Mouse (Mus musculus) kidney, adult 2 months (tissue): Measurements from ENCODE around the gene Prr3. TPM values are rescaled to one million over a fixed set of nuclear protein-coding genes. Genes with fewer than 3 reads are reported as not detected.

Source experiments
- DNase-seq: peaks from one replicate; pipeline ENCODE4 v3.0.0; 2021
- H3K27ac ChIP-seq: fragments of 200-500 bp; 2 replicates; pipeline ENCODE4 v1.5.1; 2012; ENCODE audit warnings: low read depth, low read length, control low read depth, inconsistent platforms; ENCODE audit not compliant: insufficient read depth
- H3K27me3 ChIP-seq: fragments of 200-500 bp; replicated peaks from 2 replicates; pipeline ENCODE4 v1.6.1; 2012; ENCODE audit warnings: mild to moderate bottlenecking, moderate library complexity, low read length, inconsistent platforms; ENCODE audit not compliant: control insufficient read depth, insufficient read depth
- H3K36me3 ChIP-seq: fragments of 200-500 bp; 2 replicates; pipeline ENCODE4 v1.6.1; 2012; ENCODE audit warnings: mild to moderate bottlenecking, moderate library complexity, low read length, inconsistent platforms; ENCODE audit not compliant: control insufficient read depth, insufficient read depth
- H3K4me1 ChIP-seq: fragments of 200-500 bp; 2 replicates; pipeline ENCODE4 v1.6.1; 2011; ENCODE audit warnings: low read length; ENCODE audit not compliant: control insufficient read depth, insufficient read depth
- H3K4me3 ChIP-seq: fragments of 200-500 bp; 2 replicates; pipeline ENCODE4 v1.5.1; 2011; ENCODE audit warnings: mild to moderate bottlenecking, low read depth, low read length, control low read depth; ENCODE audit not compliant: insufficient read depth
- CTCF ChIP-seq: fragments of 200-500 bp; conservative IDR thresholded peaks from 2 replicates; pipeline ENCODE4 v1.5.1; 2011; ENCODE audit warnings: low read depth, mild to moderate bottlenecking, control low read depth, low read length, moderate library complexity, mixed read lengths; ENCODE audit not compliant: insufficient read depth, insufficient read length
- POLR2A ChIP-seq: fragments of 200-500 bp; IDR thresholded peaks from one replicate; pipeline ENCODE4 v1.6.1; 2011; ENCODE audit warnings: low read depth, low read length, control low read depth
- WGBS: fragments of 180-500 bp; shearing (Covaris S2); methylation state at CpG from one replicate; pipeline ENCODE4 v1.1.7; 2018; 5-methylcytosine and 5-hydroxymethylcytosine counted together
- polyA plus RNA-seq: library from polyadenylated mRNA; depleted of rRNA; stranded (reverse); fragments of >200 nt; gene quantifications from 2 replicates; pipeline ENCODE4 v1.2.3, GENCODE M21; 2012

The Prr3 gene
- polyA plus RNA-seq, 1 experiment = 18.5 TPM

- H3K36me3 ChIP-seq = no peaks in the 10 kb centered on the region
- H3K4me3 ChIP-seq = no peak overlapping the region
- DNase-seq = no peak
- TF ChIP-seq POLR2A (no peak), CTCF (no peak)
- H3K27ac ChIP-seq = no peak overlapping the region
- 93% methylated on average over 9 of the region's 9 CpGs for WGBS
- H3K27me3 ChIP-seq = no peaks in the 10 kb centered on the region
- H3K4me1 ChIP-seq = peaks cover 9% of the 10 kb centered on the region; the same call in 1 of the 2 replicates
These were observed 1.7 kb upstream of the Prr3 start for GRCm38 (mm10) chr17:35981776-35982175.

GRCm38 (mm10) chr17:35980363-35980754 is 323 bp upstream of the Prr3 start:
- WGBS = under 1% methylated on average over 29 of the region's 29 CpGs
- Histone ChIP-seq H3K27ac (peak overlapping the region; percentile 21; the same call in 1 of the 2 replicates), H3K36me3 (no peaks in the 10 kb centered on the region), H3K4me3 (peak overlapping the region; percentile 72), H3K4me1 (peaks cover 9% of the 10 kb centered on the region; the same call in 1 of the 2 replicates), H3K27me3 (no peaks in the 10 kb centered on the region)
- no peak for TF ChIP-seq CTCF
- no peak for TF ChIP-seq POLR2A
- peak; percentile 60 for DNase-seq

GRCm38 (mm10) chr17:35978811-35979400 is 1.1 kb downstream of the Prr3 start:
- no peaks in the 10 kb centered on the region; the same call in 1 of the 2 replicates for H3K36me3 ChIP-seq
- TF ChIP-seq CTCF (no peak), POLR2A (no peak)
- H3K27me3 ChIP-seq = no peaks in the 10 kb centered on the region
- DNase-seq = no peak
- peaks cover 9% of the 10 kb centered on the region; the same call in 1 of the 2 replicates for H3K4me1 ChIP-seq
- H3K4me3 ChIP-seq = peak overlapping the region; percentile 72
- H3K27ac ChIP-seq = peak overlapping the region; percentile 72
- WGBS = under 1% methylated on average over 41 of the region's 41 CpGs

GRCm38 (mm10) chr17:35972131-35972530 is 7.9 kb downstream of the Prr3 start:
- Histone ChIP-seq H3K4me1 (0 out of 2 replicates have a peak, but pooled peaks cover 5% of the 10 kb centered on the region), H3K27me3 (no peaks in the 10 kb centered on the region), H3K4me3 (no peak overlapping the region), H3K36me3 (no peaks in the 10 kb centered on the region; the same call in 1 of the 2 replicates), H3K27ac (no peak overlapping the region)
- DNase-seq = no peak
- TF ChIP-seq POLR2A (no peak), CTCF (no peak)
- WGBS = 24% methylated on average over 1 of the region's 1 CpGs

- WGBS = under 1% methylated on average over 68 of the region's 68 CpGs
- H3K36me3 ChIP-seq = no peaks in the 10 kb centered on the region; the same call in 1 of the 2 replicates
- H3K27ac ChIP-seq = peak within 1 kb of the TSS; percentile 86
- H3K4me1 ChIP-seq = 0 out of 2 replicates have a peak, but pooled peaks cover 5% of the 10 kb centered on the region
- no peak for TF ChIP-seq CTCF
- TF ChIP-seq POLR2A = peak; percentile 20
- peak; percentile 99 for DNase-seq
- no peaks in the 10 kb centered on the region for H3K27me3 ChIP-seq
- peak within 1 kb of the TSS; percentile 91 for H3K4me3 ChIP-seq
These were observed 10.3 kb downstream of the Prr3 start, which contains the start of gene Abcf1 for GRCm38 (mm10) chr17:35969418-35970389. Gene Abcf1 (minus strand): TSS chr17:35969761.

- DNase-seq = no peak
- Histone ChIP-seq H3K27me3 (no peaks in the 10 kb centered on the region), H3K4me3 (no peak overlapping the region), H3K4me1 (0 out of 2 replicates have a peak, but pooled peaks cover 5% of the 10 kb centered on the region), H3K36me3 (no peaks in the 10 kb centered on the region), H3K27ac (no peak overlapping the region)
- WGBS = 68% methylated on average over 2 of the region's 2 CpGs
- TF ChIP-seq CTCF = no peak
- TF ChIP-seq POLR2A = no peak
These were observed 12.4 kb downstream of the Prr3 start for GRCm38 (mm10) chr17:35967621-35968020.

GRCm38 (mm10) chr17:35963279-35963678 is 16.8 kb downstream of the Prr3 start:
- no peak for TF ChIP-seq CTCF
- TF ChIP-seq POLR2A = no peak
- Histone ChIP-seq H3K27me3 (no peaks in the 10 kb centered on the region), H3K4me3 (no peak overlapping the region), H3K36me3 (peaks cover 2% of the 10 kb centered on the region; the same call in 1 of the 2 replicates), H3K4me1 (no peaks in the 10 kb centered on the region), H3K27ac (no peak overlapping the region)
- no peak for DNase-seq
- 94% methylated on average over 10 of the region's 10 CpGs for whole genome bisulfite sequencing
